Mouse (Mus musculus) heart, embryonic 10.5 days (tissue): ENCODE results near the gene Mnat1. TPM values are rescaled to one million over a fixed set of nuclear protein-coding genes. Genes with fewer than 3 reads are reported as not detected.

Experiments
- DNase-seq: peaks from one replicate; pipeline ENCODE4 v3.0.0-alpha.2; 2017; ENCODE audit warnings: low spot score
- H3K27ac ChIP-seq: fragments of 300-500 bp; sonication (generic); 2 replicates; pipeline ENCODE4 v1.5.1; 2016; ENCODE audit warnings: mild to moderate bottlenecking
- H3K27me3 ChIP-seq: fragments of 300-500 bp; sonication (generic); 2 replicates; pipeline ENCODE4 v1.6.1; 2016; ENCODE audit warnings: mild to moderate bottlenecking; ENCODE audit not compliant: poor library complexity, insufficient read depth, severe bottlenecking
- H3K36me3 ChIP-seq: fragments of 300-500 bp; sonication (generic); 2 replicates; pipeline ENCODE4 v1.6.1; 2016; ENCODE audit warnings: mild to moderate bottlenecking, moderate library complexity
- H3K4me1 ChIP-seq: fragments of 300-500 bp; sonication (generic); 2 replicates; pipeline ENCODE4 v1.6.1; 2016; ENCODE audit warnings: mild to moderate bottlenecking
- H3K4me3 ChIP-seq: fragments of 300-500 bp; sonication (generic); 2 replicates; pipeline ENCODE4 v1.5.1; 2016; ENCODE audit warnings: mild to moderate bottlenecking, moderate library complexity
- H3K9me3 ChIP-seq: fragments of 300-500 bp; sonication (generic); 2 replicates; pipeline ENCODE4 v1.6.1; 2016; ENCODE audit warnings: mild to moderate bottlenecking, moderate library complexity
- WGBS: fragments of 180-500 bp; shearing (Covaris S2); methylation state at CpG from one replicate; pipeline ENCODE4 v1.1.7; 2016; 5-methylcytosine and 5-hydroxymethylcytosine counted together
- polyA plus RNA-seq: library from polyadenylated mRNA; unstranded; fragments of >200 nt; fragmentation: Nextera tagmentation; extraction: Ambion mirVana; gene quantifications from 2 replicates; pipeline ENCODE4 v1.2.1, GENCODE M21; 2016

The Mnat1 gene
- polyA plus RNA-seq, 1 experiment from 2014 or later, result 32.7 TPM

- Histone ChIP-seq H3K27me3 (no peaks in the 10 kb centered on the region), H3K9me3 (no peaks in the 10 kb centered on the region), H3K4me3 (no peak overlapping the region), H3K27ac (no peak overlapping the region), H3K36me3 (peaks cover 20% of the 10 kb centered on the region), H3K4me1 (peaks cover 7% of the 10 kb centered on the region)
- DNase-seq, result no peak
- WGBS, result 79% methylated on average over 5 of the region's 5 CpGs
These were observed 92.3 kb downstream of the Mnat1 start for GRCm38 (mm10) chr12:73215773-73216172.

- Histone ChIP-seq H3K27me3 (no peaks in the 10 kb centered on the region), H3K9me3 (no peaks in the 10 kb centered on the region), H3K27ac (no peak overlapping the region), H3K36me3 (peaks cover 24% of the 10 kb centered on the region), H3K4me3 (no peak overlapping the region), H3K4me1 (peaks cover 7% of the 10 kb centered on the region)
- DNase-seq, result no peak
- WGBS, result 88% methylated on average over 5 of the region's 5 CpGs
These were observed 95.1 kb downstream of the Mnat1 start for GRCm38 (mm10) chr12:73218632-73219031.

DNA sequence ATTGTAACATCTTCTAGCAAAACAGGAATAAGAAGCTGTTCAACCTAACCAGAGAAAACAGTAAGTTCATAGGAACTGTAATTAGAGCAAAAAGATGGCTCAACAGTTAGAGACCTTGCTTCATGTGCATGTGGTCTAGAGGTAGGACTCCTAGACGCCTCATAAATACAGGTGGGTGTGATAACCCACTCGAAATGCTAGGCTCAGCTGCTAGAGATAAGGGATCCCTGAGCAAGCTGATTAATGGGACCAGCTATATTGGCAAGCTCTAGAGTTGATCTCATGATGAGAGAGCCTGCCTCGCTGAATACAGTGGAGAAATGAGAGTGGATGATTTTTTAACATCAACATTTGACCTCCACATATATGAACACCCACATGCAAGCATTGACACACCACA is 97.7 kb downstream of the Mnat1 start:
- Histone ChIP-seq H3K36me3 (peaks cover 28% of the 10 kb centered on the region), H3K27ac (no peak overlapping the region), H3K27me3 (no peaks in the 10 kb centered on the region), H3K4me1 (no peaks in the 10 kb centered on the region), H3K9me3 (no peaks in the 10 kb centered on the region), H3K4me3 (no peak overlapping the region)
- no peak for DNase-seq
- WGBS, result 72% methylated on average over 3 of the region's 3 CpGs

DNA sequence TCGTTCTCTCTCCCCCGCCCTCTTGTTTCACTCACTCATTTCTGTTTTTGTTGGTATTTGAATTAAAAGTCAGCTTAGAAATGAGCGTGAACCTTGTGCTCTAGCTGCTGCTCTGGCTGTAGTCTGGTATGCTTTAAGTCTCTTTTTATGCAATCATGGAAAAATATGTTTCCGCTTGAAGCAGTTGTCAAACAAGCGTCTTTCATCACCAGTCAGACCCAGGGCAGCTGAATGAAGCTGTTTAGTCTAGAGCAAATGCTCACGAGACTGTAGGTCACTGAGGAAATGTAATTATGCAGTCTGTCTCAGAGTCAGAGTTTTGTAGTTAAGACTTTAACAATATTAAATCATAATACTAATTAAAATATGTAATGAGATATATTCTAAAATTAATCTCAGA is 100.4 kb downstream of the Mnat1 start:
- Histone ChIP-seq H3K4me1 (no peaks in the 10 kb centered on the region), H3K4me3 (no peak overlapping the region), H3K36me3 (peaks cover 24% of the 10 kb centered on the region), H3K27me3 (no peaks in the 10 kb centered on the region), H3K9me3 (no peaks in the 10 kb centered on the region), H3K27ac (no peak overlapping the region)
- 75% methylated on average over 6 of the region's 6 CpGs for WGBS
- DNase-seq, result no peak

GRCm38 (mm10) chr12:73228427-73228826 is 104.9 kb downstream of the Mnat1 start:
- H3K27me3 ChIP-seq, result no peaks in the 10 kb centered on the region
- DNase-seq, result no peak
- H3K27ac ChIP-seq, result no peak overlapping the region
- WGBS, result 92% methylated on average over 3 of the region's 3 CpGs
- no peak overlapping the region for H3K4me3 ChIP-seq
- H3K4me1 ChIP-seq, result no peaks in the 10 kb centered on the region
- 0 out of 2 replicates have a peak, but pooled peaks cover 3% of the 10 kb centered on the region for H3K36me3 ChIP-seq
- no peaks in the 10 kb centered on the region for H3K9me3 ChIP-seq

DNA sequence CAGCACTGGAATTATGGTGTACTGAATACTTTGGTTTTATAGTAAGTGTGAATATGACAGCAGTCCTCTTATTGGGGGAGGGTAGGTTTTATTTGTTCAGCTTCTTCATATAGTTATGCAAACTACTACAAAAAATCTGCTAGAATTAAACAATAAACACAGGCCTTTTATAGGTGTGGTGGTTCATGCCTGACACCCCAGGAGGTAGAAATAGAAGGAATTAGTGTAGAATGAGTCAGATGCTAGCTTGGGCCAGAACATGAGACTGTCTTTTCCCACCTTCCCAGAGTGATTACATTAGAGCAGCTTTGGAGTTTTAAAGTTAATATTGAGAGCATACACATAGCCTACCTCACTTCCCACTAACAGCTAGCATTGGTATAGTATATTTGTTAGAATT is 106.7 kb downstream of the Mnat1 start:
- Histone ChIP-seq H3K9me3 (no peaks in the 10 kb centered on the region), H3K4me3 (no peak overlapping the region), H3K36me3 (0 out of 2 replicates have a peak, but pooled peaks cover 2% of the 10 kb centered on the region), H3K4me1 (no peaks in the 10 kb centered on the region), H3K27me3 (no peaks in the 10 kb centered on the region), H3K27ac (no peak overlapping the region)
- DNase-seq, result no peak

DNA sequence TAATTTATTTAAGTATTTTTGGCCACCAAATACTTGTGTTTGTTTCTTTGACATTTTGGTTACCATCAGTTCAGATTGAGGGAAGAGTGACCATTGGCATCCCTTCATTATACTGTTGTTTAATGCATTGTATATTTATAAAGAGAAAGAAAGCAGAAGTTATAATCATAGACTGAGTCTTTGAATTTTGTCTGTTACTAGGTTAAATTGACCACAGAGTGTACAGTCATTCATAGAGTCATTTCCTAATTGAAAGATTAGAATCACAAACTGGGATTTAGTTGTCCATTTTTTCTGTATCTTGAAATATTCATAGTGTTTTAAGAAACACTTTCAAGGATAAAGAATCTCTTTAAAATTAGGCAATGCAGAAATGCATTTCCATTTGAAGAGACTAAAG is 108.0 kb downstream of the Mnat1 start:
- no peaks in the 10 kb centered on the region for H3K9me3 ChIP-seq
- H3K36me3 ChIP-seq, result no peaks in the 10 kb centered on the region
- no peak overlapping the region for H3K27ac ChIP-seq
- H3K27me3 ChIP-seq, result no peaks in the 10 kb centered on the region
- H3K4me1 ChIP-seq, result no peaks in the 10 kb centered on the region
- DNase-seq, result no peak
- H3K4me3 ChIP-seq, result no peak overlapping the region

- H3K4me1 ChIP-seq, result no peaks in the 10 kb centered on the region
- H3K36me3 ChIP-seq, result no peaks in the 10 kb centered on the region
- 78% methylated on average over 2 of the region's 2 CpGs for WGBS
- no peak overlapping the region for H3K27ac ChIP-seq
- no peak for DNase-seq
- no peak overlapping the region for H3K4me3 ChIP-seq
- H3K9me3 ChIP-seq, result no peaks in the 10 kb centered on the region
- no peaks in the 10 kb centered on the region for H3K27me3 ChIP-seq
These were observed 109.1 kb downstream of the Mnat1 start for GRCm38 (mm10) chr12:73232586-73232985.

DNA sequence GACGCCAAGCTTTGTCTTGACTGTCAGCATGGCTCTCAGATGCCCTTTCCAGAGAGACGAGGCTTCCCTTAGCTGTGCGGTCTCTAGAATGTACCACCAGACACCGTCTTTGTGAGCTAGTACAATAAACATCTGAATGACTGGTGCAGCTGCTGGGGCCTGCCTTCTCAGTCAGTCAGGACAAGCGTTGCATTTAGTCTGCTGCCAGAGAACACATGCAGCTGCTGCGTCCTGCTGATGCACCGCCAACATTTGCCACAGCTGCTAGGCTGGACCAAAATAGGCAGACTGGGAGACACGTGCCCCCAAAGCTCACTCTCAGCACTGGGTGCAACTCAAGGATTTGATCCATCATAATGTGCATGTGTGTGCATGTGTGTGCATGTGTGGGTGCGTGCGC is 118.4 kb downstream of the Mnat1 start:
- H3K4me3 ChIP-seq, result no peak overlapping the region
- no peak overlapping the region for H3K27ac ChIP-seq
- no peaks in the 10 kb centered on the region for H3K9me3 ChIP-seq
- no peaks in the 10 kb centered on the region for H3K36me3 ChIP-seq
- H3K4me1 ChIP-seq, result peaks cover 1% of the 10 kb centered on the region; the same call in 1 of the 2 replicates
- no peak for DNase-seq
- no peaks in the 10 kb centered on the region for H3K27me3 ChIP-seq
- WGBS, result 84% methylated on average over 10 of the region's 10 CpGs

- Histone ChIP-seq H3K27me3 (no peaks in the 10 kb centered on the region), H3K4me3 (no peak overlapping the region), H3K4me1 (peaks cover 4% of the 10 kb centered on the region; the same call in 1 of the 2 replicates), H3K36me3 (no peaks in the 10 kb centered on the region), H3K9me3 (no peaks in the 10 kb centered on the region), H3K27ac (no peak overlapping the region)
- WGBS, result 70% methylated on average over 5 of the region's 5 CpGs
- DNase-seq, result no peak
These were observed 122.2 kb downstream of the Mnat1 start for GRCm38 (mm10) chr12:73245687-73246086.

DNA sequence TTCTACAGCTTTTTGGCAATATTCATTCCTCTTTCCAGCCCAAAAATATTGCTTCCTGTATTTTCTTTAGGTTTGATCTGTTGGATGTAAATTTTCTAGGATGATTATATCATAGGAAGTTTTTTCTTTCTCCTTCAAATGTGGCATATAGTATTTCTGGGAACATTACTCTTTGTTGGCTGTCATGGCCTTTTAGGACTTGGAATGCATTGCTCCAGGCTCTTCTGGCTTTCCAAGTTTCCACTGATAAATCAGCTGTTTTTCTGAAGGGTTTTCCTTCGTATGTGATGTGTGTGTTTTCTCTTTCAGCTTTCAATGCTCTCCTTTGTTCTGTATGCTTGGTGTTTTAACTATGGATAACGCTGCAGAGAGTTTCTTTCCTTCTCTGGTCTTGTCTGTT is 131.5 kb downstream of the Mnat1 start:
- H3K36me3 ChIP-seq, result 0 out of 2 replicates have a peak, but pooled peaks cover 4% of the 10 kb centered on the region
- H3K27me3 ChIP-seq, result no peaks in the 10 kb centered on the region
- H3K9me3 ChIP-seq, result no peaks in the 10 kb centered on the region
- no peak for DNase-seq
- H3K4me1 ChIP-seq, result no peaks in the 10 kb centered on the region
- H3K27ac ChIP-seq, result no peak overlapping the region
- H3K4me3 ChIP-seq, result no peak overlapping the region
- WGBS, result 50% methylated on average over 2 of the region's 2 CpGs

DNA sequence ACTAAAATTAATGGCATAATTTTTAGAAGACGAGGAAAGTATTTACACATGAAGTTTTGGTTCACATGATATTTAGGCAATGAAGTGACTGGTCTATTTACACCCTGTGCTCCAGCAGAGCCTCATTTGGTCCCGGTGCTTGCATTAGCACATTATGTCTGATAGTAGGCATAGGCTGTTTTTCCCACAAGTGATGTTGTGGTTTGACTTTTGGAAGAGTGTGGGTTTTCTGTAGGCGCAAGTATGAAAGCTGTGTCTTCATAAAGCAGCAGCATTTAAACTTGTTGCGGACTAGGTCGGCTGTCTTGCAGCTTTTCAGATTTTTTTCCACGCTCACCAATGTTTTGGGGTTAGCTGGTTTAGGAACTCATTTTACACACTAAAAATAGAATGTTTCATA is 135.8 kb downstream of the Mnat1 start:
- Histone ChIP-seq H3K27ac (no peak overlapping the region), H3K4me1 (no peaks in the 10 kb centered on the region), H3K4me3 (no peak overlapping the region), H3K36me3 (0 out of 2 replicates have a peak, but pooled peaks cover 4% of the 10 kb centered on the region), H3K9me3 (0 out of 2 replicates have a peak, but pooled peaks cover 4% of the 10 kb centered on the region), H3K27me3 (no peaks in the 10 kb centered on the region)
- 93% methylated on average over 6 of the region's 6 CpGs for WGBS
- DNase-seq, result no peak

DNA sequence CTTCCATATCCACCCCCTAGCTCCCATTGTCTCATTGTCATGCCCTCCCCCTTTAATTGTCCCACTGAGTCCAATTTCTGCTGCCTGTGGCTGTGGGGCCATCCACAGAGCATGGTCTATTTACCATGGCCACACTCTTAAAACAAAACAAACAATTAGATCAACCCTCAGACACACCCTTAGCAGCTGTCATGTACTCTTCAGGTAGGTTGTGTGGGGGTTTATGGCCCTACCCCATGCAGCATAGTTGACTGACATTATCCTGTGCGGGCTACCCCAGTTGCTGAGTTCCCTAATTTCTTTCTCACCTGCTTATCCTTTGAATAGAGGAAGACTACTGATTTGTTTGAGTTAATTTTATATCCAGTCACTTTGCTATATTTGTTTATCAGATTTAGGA is 136.8 kb downstream of the Mnat1 start:
- DNase-seq, result no peak
- WGBS, result 100% methylated on average over 1 of the region's 1 CpGs

GRCm38 (mm10) chr12:73265381-73265978 is 142.0 kb downstream of the Mnat1 start:
- Histone ChIP-seq H3K36me3 (peaks cover 1% of the 10 kb centered on the region; the same call in 1 of the 2 replicates), H3K27ac (no peak overlapping the region), H3K4me3 (no peak overlapping the region), H3K27me3 (no peaks in the 10 kb centered on the region), H3K4me1 (no peaks in the 10 kb centered on the region), H3K9me3 (0 out of 2 replicates have a peak, but pooled peaks cover 4% of the 10 kb centered on the region)
- WGBS, result 92% methylated on average over 3 of the region's 3 CpGs
- DNase-seq, result no peak

More for the DNA sequence above, 136.8 kb downstream of the Mnat1 start:
- Histone ChIP-seq H3K4me3 (no peak overlapping the region), H3K4me1 (no peaks in the 10 kb centered on the region), H3K27me3 (no peaks in the 10 kb centered on the region), H3K27ac (no peak overlapping the region), H3K36me3 (0 out of 2 replicates have a peak, but pooled peaks cover 4% of the 10 kb centered on the region), H3K9me3 (0 out of 2 replicates have a peak, but pooled peaks cover 4% of the 10 kb centered on the region)
